Mouse (Mus musculus): Measurements from ENCODE around the gene Spred3.
A peak's percentile ranks its signal among the peaks of the same experiment; 100 is the strongest.
"Not testable (repeated sequence)": the region's sequence is repeated elsewhere in the genome, so short reads cannot be mapped to it uniquely, and the experiment has no call there.

The Spred3 gene

DNA sequence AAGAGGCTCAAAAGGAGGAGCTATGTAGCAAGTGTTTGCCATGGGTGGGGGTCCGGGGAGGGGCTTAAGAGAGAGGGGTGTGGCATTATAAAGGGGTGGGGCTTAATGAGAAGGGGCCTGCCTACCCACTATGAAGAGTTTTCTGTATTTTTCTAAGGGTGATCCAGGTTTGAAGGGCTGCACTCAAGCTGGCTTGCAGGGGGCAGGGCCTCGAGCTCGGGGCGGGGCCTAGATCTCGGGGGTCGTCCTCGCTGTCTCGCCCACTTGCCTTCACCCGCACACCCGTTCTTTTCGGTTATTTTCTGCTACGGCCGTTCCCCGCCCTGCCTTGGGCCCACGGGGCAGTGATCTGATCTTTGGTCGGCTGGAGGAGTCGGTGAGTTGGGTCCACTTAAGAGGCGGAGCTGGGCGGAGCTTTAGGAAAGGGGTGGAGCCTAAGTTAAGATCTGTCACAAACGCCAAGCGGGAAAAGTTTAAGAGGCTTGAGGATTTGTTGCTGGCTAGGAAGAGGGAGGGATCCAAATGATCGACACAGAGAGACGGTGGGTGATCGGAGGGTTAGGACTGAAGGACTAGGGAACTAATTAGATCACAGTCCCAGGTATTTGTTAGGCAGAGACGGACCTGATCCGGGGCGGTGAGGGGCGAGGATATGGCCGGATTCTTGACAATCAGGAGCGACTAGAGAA is at the start of gene Spred3, which contains the start of gene Ggn:
TSS of gene Spred3 (minus strand) at position 346 of the 689 bp plus-strand sequence.
TSS of gene Ggn (plus strand) at position 145 of the 689 bp plus-strand sequence.
- no peak for DNase-seq (ENCODE audit: low read depth, low spot score)

DNA sequence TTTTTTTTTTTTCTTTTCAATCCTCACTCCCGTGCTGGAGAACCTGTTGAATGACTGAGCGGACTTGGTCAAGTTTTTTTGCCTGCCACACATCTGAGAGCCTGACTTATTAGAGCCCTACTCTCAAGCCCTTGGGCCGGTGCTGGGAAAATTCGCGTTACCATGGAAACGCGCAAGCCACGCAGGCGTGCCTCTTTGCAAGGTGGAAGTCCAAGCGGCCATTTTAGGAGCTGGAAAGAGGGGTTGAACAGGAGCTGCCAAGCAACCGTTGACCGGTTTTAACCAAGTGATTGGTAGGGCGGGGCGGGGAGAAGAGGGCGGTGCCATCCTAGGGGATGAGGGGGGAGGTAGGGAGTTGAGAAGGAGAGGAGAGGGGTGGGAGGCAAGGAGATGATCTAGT is 44.6 kb upstream of the Spred3 start:
- DNase-seq (ENCODE audit: low read depth, low spot score): no peak

DNA sequence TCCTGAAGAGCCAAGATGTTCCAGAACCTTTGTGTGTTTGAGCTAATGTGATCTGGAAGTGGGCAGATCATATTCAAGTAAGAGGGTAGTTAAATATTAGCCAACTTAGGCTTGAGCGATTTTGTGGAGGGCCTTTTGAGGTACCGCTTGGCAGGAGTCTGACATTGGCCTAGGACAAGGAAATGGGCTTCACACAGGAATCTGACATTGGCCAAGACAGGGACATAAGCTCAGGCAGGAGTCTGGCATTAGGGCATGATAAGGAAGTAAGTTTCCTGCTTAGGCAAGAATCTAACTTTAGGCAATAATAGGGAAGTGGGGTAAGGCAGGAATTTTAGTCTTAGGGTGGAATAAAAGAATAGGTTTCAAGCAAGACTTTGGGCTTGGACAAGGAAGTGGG is 44.0 kb upstream of the Spred3 start:
- no peak for DNase-seq (ENCODE audit: low read depth, low spot score)

DNA sequence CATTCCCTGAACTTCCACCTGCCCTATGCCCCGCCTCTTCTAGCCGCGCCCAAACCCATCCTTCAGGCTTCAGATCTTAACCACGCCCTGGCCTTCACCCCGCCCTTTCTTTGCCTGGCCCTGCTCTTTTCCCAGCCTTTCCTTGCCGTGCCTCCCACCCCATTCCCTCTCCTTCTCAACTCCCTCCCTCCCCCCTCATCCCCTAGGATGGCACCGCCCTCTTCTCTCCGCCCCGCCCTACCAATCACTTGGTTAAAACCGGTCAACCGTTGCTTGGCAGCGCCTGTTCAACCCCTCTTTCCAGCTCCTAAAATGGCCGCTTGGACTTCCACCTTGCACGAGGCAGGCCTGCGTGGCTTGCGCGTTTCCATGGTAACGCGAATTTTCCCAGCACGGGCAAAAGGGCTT is 43.5 kb upstream of the Spred3 start, which contains the start of gene Catsperg1:
TSS of gene Catsperg1 (minus strand) at position 361 of the 408 bp plus-strand sequence.
- no peak for DNase-seq (ENCODE audit: low read depth, low spot score)

DNA sequence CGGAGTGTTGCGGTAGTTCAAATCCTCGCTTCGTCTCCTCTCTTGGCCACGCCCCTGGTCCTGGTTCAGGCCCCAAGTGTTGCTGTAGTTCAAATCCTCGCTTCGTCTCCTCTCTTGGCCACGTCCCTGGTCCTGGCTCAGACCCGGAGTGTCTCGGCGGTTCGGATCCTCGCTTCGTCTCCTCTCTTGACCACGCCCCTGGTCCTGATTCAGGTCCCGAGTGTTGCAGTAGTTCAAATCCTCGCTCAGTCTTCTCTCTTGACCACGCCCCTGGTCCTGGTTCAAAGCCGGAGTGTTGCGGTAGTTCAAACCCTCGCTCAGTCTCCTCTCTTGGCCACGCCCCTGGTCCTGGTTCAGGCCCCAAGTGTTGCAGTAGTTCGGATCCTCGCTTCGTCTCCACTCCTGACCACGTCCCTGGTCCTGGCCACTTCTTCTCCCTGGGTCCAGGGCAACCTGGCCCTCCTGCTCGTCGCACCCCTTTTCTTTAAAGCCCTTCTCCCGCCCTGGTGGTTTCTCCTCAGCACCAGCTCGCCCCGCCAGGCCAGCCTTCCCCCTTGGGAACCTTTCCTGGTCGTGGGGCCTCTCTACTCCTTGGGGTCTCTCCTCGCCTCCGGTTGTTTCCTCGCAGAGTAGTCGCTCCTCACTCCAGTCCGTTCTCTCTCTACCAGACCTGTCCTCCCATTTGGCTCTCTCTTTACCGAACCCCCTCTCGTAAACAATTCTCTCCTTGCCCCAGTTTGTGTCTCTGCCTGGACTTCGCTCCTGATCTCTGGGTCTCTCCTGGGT is 42.8 kb upstream of the Spred3 start:
- not testable (repeated sequence) for DNase-seq (ENCODE audit: low read depth, low spot score)

DNA sequence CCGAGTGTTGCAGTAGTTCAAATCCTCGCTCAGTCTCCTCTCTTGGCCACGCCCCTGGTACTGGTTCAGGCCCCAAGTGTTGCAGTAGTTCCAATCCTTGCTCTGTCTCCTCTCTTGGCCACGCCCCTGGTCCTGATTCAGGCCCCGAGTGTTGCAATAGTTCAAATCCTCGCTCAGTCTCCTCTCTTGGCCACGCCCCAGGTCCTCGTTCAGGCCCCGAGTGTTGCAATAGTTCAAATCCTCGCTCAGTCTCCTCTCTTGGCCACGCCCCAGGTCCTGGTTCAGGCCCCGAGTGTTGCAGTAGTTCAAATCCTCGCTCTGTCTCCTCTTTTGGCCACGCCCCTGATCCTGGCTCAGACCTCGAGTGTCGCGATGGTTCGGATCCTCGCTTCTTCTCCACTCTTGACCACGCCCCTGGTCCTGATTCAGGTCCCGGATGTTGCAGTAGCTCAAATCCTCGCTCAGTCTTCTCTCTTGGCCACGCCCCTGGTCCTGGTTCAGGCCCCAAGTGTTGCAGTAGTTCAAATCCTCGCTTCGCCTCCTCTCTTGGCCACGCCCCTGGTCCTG is 42.1 kb upstream of the Spred3 start:
- no peak for DNase-seq (ENCODE audit: low read depth, low spot score)

DNA sequence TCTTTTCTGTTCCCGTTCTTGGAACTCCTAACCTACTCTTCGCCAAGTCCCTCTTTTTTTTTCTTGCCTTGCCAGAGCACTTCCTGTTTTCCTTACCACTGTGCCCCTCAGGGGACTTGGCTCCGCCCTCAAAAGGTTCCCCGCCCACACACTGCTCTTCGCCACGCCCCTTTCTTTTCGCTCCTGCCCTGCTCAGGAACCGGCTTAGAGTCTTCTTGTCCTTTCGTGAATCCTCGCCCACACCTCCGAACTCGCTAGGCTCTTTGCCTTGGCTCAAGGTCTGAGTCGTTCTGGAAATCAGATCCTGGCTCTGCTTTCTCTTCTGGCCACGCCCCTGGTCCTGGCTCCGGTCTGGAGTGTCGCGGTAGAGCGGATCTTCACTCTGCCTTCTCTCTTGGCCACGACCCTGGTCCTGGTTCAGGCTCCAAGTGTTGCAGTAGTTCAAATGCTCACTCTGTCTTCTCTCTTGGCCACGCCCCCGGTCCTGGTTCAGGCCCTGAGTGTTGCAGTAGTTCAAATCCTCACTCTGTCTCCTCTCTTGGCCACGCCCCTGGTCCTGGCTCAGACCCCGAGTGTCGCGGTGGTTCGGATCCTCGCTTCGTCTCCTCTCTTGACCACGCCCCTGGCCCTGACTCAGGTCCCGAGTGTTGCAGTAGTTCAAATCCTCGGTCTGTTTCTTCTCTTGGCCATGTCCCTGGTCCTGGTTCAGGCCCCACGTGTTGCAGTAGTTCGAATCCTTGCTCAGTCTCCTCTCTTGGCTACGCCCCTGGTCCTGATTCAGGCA is 41.4 kb upstream of the Spred3 start:
- DNase-seq (ENCODE audit: low read depth, low spot score): peak; percentile 36

DNA sequence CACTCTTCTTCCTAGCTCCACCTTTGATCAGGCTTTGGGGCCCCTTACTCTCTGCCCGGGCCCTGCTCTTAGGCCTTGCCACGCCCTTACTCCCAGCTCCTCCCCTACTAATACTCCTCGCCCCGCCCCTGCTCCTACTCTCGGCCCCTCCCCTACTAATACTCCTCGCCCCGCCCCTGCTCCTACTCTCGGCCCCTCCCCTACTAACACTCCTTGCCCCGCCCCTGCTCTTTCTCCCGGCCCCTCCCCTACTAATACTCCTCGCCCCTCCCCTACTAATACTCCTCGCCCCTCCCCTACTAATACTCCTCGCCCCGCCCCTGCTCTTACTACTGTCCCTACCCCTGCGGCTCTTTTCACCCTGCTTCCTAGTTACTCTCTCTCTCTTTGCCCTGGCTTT is 40.8 kb upstream of the Spred3 start:
- DNase-seq (ENCODE audit: low read depth, low spot score): not testable (repeated sequence)

DNA sequence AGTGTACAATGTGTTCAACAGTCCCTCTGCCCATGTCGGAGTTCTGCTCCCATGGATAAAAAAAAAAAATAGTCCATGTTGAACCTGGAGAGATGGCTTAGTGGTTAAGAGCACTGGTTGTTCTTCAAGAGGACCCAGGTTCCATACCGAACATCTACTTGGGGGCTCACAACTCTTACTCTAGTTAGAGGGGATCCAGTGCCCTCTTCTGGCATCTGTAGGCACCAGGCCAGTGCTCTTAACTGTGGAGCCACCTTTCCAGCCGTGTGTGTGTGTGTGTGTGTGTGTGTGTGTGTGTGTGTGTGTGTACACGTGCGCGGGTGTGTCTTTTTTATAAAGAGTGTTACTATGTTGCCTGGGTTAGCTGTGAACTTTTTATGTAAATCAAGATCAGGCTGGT is 32.4 kb upstream of the Spred3 start:
- no peak for DNase-seq (ENCODE audit: low read depth, low spot score)

DNA sequence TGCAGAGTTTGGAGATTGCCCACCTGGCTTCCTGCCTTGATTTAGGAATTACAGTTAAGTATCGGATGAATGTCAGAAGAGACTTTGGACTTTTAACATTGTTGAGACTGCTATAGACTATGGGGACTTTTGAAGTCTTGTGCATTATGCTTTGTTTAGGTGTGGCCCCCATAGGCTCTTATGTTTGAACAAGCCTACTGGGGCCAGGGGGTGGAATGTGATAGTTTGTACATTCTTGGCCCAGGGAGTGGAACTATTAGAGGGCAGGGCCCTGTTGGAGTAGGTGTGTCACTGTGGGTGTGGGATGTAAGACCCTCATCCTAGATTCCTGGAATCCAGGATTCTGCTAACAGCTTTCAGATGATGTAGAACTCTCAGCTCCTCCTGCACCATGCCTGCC is 24.0 kb upstream of the Spred3 start:
- DNase-seq (ENCODE audit: low read depth, low spot score): not testable (repeated sequence)

DNA sequence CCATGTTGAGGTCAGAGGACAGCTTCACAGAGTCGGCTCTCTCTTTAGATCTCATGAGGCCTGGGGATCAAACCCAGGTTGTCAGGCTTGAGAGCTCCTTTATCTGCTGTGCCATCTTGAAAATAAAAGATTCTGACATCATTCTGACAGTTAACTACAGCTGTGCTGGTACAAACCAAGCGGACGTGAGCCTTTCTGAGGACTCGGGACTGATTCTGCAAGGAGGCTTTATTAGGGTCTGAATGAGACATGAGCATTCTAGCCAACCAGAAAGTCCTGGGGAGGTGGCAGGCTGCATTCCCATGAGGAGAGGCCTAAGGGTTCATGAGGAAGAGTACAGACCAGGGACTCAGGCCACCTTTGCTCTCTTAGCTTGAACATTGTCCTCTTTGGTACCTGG is 11.1 kb upstream of the Spred3 start:
- not testable (repeated sequence) for DNase-seq (ENCODE audit: low read depth, low spot score)

DNA sequence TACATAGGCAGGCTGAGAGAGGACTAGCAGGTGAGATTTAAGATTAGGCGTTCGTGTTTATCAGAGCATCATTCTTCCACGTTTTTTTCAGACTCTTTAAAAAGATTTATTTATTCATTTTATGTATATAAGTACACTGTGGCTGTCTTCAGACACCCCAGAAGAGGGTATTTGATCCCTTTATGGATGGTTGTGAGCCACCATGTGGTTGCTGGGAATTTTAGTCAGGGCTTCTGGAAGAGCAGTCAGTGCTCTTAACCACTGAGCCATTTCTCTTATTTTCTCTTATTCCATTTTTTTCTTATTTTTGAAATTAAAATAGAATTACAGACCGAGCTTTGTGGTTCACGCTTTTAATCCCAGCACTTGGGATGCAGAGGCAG is 10.6 kb upstream of the Spred3 start:
- no peak for DNase-seq (ENCODE audit: low read depth, low spot score)

DNA sequence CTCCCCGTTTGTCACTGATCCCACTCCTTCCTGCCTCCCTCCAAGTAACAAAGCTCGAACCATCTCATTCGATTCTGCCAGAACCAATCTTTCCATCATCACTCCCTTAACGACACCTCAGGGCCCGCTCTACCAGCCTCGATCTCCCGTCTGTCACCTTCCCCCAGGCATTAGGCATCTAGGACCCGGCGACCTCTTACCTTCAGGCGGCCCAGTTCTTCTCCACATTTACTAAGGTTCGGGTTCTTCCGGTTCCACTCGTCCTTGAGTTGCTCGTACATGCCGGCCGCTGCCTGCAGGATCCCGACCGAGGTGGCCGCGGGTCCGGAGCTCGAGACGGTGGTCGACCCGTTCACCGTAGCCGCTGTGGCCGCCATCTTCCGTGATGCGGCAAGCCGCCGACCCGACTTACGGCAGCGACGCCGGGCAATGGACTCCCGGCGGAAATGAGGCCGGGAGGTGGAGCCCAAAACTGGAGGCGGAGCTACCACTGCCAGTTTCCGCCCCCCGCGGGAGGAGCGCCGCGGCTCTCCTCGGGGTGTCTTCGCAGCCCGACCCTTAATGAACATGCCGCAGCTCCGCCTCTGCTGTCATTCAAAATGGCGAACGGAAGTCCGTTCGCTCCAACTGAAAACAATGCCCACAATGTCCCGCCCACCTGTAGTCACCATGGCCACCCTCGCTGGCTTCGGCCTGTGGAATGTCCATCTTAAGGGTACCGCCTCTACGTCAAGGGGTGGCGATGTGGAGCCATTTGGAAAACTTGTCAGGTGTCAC is 10.1 kb upstream of the Spred3 start, which contains the start of gene Psmd8:
TSS of gene Psmd8 (minus strand) at position 625 of the 777 bp plus-strand sequence.
- DNase-seq (ENCODE audit: low read depth, low spot score): peak; percentile 94

DNA sequence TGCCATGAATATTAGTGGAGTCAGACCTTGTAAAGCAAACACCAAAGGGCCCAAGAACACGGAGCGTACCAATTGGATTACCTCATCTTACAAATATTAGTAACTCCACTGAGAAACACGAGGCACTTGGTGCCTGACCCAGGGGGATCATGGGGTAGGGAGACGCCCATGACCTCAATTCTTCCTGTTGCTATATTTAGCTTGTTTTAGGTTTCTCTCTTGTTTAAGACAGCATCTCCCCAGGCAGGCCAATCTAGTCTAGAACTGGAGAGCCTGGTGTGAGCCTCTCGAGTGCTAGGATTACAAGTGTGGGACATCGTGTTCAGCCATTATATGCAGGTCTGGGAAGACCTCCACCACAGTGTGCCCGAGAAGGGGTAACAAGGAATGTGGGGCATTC is 9.1 kb upstream of the Spred3 start:
- no peak for DNase-seq (ENCODE audit: low read depth, low spot score)

DNA sequence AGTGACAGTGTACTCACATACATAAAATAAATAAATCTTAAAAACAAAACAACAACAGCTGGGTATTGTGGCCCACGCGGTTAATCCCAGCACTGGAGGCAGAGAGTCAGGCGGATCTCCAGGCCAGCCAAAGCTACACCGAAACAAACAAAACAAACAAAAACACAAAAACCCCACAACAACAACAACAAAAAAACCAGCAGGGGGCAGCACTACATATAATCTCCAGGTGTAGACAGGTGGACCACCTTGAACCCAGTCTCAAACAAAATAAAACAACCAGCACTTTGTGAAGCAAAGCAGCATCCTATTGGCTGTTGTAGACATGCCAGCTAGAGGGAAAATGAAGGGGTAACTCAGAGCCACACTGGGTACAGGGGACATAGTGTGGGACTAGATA is 7.9 kb upstream of the Spred3 start:
- DNase-seq (ENCODE audit: low read depth, low spot score): no peak

DNA sequence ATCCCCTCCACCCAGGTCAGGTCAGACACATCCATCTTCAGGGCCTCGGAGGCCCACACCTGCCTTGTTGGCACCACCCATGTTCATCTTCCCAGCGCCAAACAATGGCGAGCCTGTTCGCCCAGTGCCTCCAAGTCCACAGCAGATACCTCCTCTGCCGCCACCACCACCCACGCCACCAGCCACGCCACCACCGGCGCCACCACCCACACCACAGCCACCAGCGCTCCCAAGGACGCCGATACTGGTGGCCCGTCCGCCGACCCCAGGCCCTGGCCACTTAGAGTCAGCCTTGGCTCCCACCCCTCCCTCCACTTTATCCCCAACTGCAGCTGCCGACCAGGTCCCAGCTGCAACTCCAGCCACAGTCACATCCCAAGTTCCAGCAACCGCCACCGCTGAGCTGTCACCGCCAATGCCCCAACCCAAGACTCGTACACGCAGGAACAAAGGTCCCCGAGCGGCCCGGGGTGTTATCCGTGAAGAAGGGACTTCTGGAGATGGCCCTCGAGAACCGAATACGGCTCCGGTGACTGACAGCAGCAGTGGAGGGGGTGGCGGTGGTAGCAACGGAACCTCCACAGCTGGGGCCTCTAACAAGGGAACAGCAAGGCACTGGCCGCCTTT is 2.3 kb upstream of the Spred3 start:
- DNase-seq (ENCODE audit: low read depth, low spot score): no peak

DNA sequence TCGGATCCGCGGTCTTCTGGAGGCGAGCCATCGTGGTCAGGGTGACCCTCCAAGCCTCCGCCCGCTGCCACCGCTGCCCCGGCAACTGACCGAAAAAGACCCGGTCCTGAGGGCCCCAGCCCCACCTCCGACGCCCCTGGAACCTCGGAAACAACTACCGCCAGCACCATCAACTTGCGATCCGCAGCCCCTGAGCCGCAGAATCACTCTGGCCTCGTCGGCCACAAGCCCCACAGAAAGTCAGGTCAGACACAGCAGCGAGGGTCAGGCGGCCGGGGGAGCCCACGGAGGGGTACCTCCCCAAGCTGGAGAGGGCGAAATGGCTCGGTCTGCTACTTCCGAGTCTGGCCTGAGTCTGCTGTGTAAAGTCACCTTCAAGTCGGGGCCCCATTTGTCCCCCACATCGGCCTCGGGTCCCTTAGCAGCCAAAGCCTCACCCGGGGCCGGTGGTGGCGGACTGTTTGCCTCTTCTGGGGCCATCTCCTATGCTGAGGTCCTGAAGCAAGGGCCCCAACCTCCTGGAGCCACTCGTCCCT is 1.4 kb upstream of the Spred3 start:
- DNase-seq (ENCODE audit: low read depth, low spot score): no peak

DNA sequence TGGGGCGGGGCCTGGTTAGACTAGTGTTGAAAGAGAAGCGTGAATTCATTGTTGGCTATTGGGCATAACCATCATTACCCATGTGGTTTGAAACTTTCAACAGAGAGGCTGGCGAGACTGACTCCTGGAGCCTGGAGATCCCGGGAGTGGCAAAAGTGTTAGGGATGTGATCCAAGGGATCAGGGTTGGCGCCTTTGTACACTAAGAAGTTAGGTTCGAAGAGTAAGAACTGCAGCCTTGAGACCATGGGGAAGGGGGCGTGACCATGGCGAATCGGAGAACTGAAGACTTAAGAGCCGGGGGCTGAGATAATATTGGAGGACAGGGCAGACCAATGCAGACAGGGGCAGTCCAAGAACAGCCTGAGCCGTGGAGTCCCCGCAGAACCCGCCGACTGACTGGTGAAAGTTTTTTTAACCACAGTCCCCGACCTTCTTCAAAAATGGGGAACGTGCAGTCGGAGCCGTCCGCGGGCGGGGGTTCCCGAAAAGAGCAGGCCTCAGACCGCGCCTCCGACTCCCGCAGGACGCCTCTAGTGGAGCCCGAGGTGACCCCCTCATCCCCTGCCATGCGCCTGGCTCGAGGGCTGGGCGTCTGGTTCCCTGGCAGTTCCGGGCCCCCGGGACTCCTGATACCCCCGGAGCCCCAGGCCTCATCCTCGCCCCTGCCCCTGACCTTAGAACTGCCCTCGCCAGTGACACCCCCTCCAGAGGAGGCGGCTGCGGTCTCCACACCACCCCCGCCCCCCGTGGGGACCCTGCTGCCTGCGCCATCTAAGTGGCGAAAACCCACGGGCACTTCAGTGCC is 747 bp upstream of the Spred3 start:
- no peak for DNase-seq (ENCODE audit: low read depth, low spot score)

All from retina, adult 2 months (tissue).